Mouse (Mus musculus) C2C12 (cell line): Measurements from ENCODE around the gene Fkbp14.

Experiments used
- CEBPB ChIP-seq: IDR thresholded peaks from one replicate; pipeline ENCODE4 v1.6.1; 2011; ENCODE audit warnings: low read depth, mild to moderate bottlenecking, control low read depth, moderate library complexity
- CTCF ChIP-seq: IDR thresholded peaks from one replicate; pipeline ENCODE4 v1.5.1; 2011; ENCODE audit not compliant: control insufficient read depth, insufficient read depth, insufficient read length
- MAX ChIP-seq: IDR thresholded peaks from one replicate; pipeline ENCODE4 v1.6.1; 2011; ENCODE audit warnings: mild to moderate bottlenecking, control low read depth
- MYOG ChIP-seq: IDR thresholded peaks from one replicate; pipeline ENCODE4 v1.6.1; 2011; ENCODE audit not compliant: control insufficient read depth, insufficient read length; ENCODE audit errors: extremely low read depth

GRCm38 (mm10) chr6:54590691-54591090 lies 6.4 kb downstream of the Fkbp14 start:
- no peak for TF ChIP-seq CTCF
- no peak for TF ChIP-seq MAX
- no peak for TF ChIP-seq CEBPB
- no peak for TF ChIP-seq MYOG
